Mouse (Mus musculus): Measurements from ENCODE around the gene Atf6.

Atf6 gene

GRCm38 (mm10) chr1:170674184-170674775, 193.3 kb downstream of the Atf6 start:
- in situ Hi-C loops (cut with MboI, MseI), result no loop called here

DNA sequence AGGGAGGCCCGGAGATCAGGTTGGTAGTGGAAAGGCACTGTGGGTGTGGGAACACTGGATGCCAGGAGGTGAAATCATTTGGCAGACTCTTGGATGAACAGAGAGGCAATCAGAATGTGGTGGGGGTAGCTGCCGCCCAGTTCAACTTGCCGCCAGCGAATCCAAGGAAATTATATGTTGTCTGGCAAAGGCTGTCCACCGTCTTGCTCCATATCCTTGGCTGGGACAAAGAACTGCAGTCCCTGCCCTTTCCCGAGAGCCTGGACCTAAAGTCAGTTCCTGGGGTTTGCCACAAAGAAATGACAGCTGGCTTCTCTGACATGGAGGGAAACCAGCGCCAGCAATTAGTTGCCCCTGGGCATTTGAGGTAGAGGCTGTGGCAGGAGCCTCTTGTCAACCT, 202.4 kb downstream of the Atf6 start:
- in situ Hi-C loops (cut with MboI, MseI), result no loop called here

DNA sequence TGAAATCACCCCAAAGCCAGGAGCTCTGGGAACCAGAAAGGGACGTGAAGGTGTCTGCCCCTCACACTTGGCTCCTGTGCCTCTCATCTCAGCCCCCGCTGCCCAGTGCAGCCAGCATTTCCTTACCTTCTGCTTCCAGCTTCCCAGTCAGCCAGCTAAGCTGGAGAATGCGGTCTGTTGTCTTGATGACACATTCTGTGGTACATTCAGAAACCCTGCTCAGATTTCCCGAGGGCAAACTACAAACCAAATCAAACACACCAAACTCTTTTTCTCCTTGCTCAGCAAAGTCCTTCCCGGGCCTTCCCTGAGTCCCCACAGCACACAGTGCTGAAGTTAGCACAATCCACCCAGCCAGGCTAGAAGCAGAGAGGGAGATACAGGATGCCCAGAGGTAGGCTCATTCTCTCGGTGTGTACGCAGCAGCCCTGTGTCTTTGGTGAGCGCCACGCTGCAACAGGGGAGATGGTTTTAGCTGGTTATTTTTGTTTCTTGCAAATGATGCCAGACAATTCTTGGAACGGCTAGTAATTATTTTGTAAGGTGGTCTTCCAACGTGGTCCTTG, 202.9 kb downstream of the Atf6 start:
- in situ Hi-C loops (cut with MboI, MseI), result no loop called here

DNA sequence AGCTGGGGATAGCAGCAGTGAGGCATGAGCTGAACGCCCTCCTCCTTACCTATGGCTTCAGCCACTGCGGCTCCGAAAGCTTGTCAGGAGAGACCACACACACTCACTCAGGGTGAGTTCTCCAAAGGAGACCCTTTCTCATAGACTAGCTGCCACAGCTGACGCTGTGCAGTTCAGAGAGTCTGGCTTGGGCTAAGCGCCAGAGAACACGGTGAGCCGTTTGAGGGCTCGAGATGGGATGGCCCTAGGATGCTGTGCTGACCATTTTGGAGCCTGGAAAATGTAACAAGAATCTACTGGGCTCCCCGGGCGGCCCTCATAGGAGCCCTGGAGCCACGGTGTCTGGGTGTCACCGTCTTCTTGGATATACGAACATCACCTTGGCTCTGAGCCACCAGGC, 208.3 kb downstream of the Atf6 start:
- in situ Hi-C loops (cut with MboI, MseI), result no loop called here

DNA sequence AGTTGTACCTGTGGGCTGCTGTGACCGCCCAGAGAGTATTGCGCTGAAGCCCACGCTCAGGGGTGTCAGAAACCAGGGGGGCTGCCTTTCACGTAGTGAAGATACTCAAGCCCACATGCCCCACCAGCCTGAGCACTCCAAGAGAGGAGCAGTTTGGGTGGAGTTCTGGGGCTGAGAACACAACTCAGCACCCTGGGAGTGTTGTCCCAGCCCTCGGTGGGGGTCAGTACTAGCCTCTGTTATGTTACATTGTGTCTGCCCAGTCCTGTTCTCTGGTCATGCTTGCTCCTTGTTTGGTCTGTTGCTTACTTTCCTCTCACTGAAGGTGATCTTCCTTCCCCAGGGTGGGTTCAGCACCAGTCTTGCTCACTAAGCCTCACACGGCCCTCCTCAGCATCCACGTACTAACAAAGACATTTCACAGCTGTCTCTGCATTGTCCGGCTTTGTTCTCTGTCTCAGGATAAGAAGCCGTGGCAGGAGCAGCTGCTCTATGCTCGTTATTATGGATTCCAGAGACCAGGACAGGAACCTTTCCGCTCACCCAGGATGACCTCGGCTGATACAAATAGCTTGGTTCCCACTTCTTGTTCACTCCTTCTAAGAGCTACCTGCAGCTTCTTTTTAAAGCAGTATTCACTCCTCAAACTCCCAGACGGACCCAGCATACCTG, 209.8 kb downstream of the Atf6 start:
- in situ Hi-C loops (cut with MboI, MseI), result no loop called here

- in situ Hi-C loops (cut with MboI, MseI), result no loop called here
Observed at GRCm38 (mm10) chr1:170657228-170657521, 210.4 kb downstream of the Atf6 start.

DNA sequence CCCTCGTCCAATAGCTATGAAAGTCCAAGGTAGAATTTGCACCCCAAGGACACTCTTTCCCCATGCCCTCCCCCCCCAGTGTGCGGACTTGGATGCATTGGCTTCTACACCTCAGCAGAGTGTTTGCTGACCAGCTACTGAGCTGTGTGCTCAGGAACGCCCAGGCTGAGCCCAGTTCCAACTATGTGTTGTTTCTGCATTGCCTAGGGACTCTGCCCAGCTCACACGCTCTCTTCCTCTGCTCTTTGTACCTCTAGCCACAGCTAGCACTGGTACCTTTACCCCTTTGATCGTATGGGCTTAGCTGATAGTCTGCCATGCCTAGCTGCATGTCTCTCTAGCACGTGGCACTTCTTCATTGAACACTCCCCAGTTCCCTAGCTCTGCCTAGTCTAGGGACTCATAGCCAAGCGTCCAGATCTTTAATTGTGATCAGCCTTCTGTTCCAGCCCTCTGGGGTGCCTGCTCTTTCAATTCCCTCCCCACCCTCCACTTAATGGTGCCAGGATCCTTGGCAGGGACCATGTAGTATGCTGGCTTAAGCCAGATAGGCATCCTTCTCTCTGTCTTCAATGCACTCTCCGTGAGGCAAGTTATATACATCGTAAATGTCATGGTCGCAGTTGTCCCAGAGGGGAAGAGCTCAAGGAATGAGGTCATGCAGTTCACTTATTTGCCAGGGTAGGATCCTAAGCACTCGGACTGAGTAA, 210.9 kb downstream of the Atf6 start:
- in situ Hi-C loops (cut with MboI, MseI), result no loop called here

GRCm38 (mm10) chr1:170655280-170655917, 212.2 kb downstream of the Atf6 start:
- in situ Hi-C loops (cut with MboI, MseI), result no loop called here
